Mouse (Mus musculus) cortical plate, adult 2 months (tissue): ENCODE measurements at regions not wholly inside any gene's neighbourhood (a gene's known extent, or its start where the extent isn't known, plus 50 kb on each side); places are given as distances from the start of the nearest gene placed in this dataset.

Source experiments
- CTCF ChIP-seq: fragments of 200-500 bp; IDR thresholded peaks from 2 replicates; pipeline ENCODE4 v1.5.1; 2011; ENCODE audit warnings: mild to moderate bottlenecking, control low read depth, low read length; ENCODE audit not compliant: insufficient read depth; ENCODE audit errors: extremely low read depth
- POLR2A ChIP-seq: fragments of 200-500 bp; IDR thresholded peaks from 2 replicates; pipeline ENCODE4 v1.6.1; 2011; ENCODE audit warnings: mild to moderate bottlenecking, low read length, control low read depth; ENCODE audit not compliant: insufficient read depth; ENCODE audit errors: extremely low read depth

DNA sequence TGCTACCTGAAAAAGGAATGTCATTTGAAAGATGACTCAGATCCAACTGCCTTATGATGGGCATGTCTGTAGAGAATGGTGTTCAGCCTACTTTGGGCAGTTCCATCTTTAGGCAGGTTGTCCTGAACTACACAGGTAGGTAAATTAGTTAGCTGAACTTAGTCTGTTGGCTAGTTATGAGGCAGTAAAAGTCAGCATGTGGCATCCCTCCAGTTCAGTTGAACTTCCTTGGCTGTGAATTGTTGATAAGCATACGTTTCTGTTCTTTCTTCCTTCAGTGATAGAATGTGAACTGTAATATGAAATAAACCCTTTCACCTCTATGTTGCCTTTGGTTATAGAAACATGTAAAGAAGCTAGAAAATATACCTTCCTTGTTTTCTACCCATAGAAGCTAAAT lies 1198.8 kb downstream of the Cntnap5b start:
- TF ChIP-seq CTCF (no peak), POLR2A (no peak)
